Mouse (Mus musculus) midbrain, embryonic 12.5 days (tissue): ENCODE measurements at regions not wholly inside any gene's neighbourhood (a gene's known extent, or its start where the extent isn't known, plus 50 kb on each side); places are given as distances from the start of the nearest gene placed in this dataset.
"Not testable (repeated sequence)": the region's sequence is repeated elsewhere in the genome, so short reads cannot be mapped to it uniquely, and the experiment has no call there.

Experiments used
- ATAC-seq: fragments of 200-750 bp; cut with Nextera tagmentation; 2 replicates; pipeline ENCODE4 v1.8.0; 2017; ENCODE audit warnings: low read depth, moderate TSS enrichment, moderate library complexity; ENCODE audit not compliant: low FRiP score
- H3K27ac ChIP-seq: fragments of 300-500 bp; sonication (generic); replicated peaks from 2 replicates; pipeline ENCODE4 v1.5.1; 2016; ENCODE audit warnings: mild to moderate bottlenecking
- H3K27me3 ChIP-seq: fragments of 300-500 bp; sonication (generic); 2 replicates; pipeline ENCODE4 v1.6.1; 2016; ENCODE audit warnings: mild to moderate bottlenecking
- H3K36me3 ChIP-seq: fragments of 300-500 bp; sonication (generic); 2 replicates; pipeline ENCODE4 v1.6.1; 2016
- H3K4me1 ChIP-seq: fragments of 300-500 bp; sonication (generic); 2 replicates; pipeline ENCODE4 v1.6.1; 2016
- H3K4me2 ChIP-seq: fragments of 300-500 bp; sonication (generic); replicated peaks from 2 replicates; pipeline ENCODE4 v1.6.1; 2016; ENCODE audit warnings: mild to moderate bottlenecking, moderate library complexity
- H3K4me3 ChIP-seq: fragments of 300-500 bp; sonication (generic); 2 replicates; pipeline ENCODE4 v1.5.1; 2016; ENCODE audit warnings: mild to moderate bottlenecking
- H3K9ac ChIP-seq: fragments of 300-500 bp; sonication (generic); replicated peaks from 2 replicates; pipeline ENCODE4 v1.6.1; 2016; ENCODE audit warnings: mild to moderate bottlenecking, moderate library complexity
- H3K9me3 ChIP-seq: fragments of 300-500 bp; sonication (generic); 2 replicates; pipeline ENCODE4 v1.6.1; 2016; ENCODE audit warnings: mild to moderate bottlenecking
- WGBS: fragments of 180-500 bp; shearing (Covaris S2); methylation state at CpG from one replicate; pipeline ENCODE4 v1.1.7; 2016; 5-methylcytosine and 5-hydroxymethylcytosine counted together

DNA sequence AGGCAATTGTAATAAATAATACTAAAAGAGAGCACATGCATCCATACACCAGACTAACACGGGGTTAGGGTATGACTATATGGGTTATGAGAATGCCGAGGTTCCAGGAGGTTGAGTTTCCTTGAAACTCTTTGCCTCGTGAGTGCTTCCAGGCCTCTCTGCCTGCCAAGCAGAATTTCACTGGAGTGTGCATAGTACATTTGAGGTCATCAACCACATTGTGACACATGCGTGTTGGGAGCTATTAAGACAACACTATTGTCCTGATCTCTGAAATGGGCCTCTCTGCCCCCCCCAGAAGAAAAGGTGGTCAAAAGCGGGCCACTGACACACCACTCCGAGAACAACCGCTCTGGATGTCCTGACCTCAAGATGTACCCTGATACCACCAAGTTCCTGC, 655.8 kb downstream of the Hdgfl1 start:
- 78% methylated on average over 7 of the region's 7 CpGs for WGBS
- no peak overlapping the region for H3K4me2 ChIP-seq
- no peak overlapping the region for H3K9ac ChIP-seq
- H3K27ac ChIP-seq = no peak overlapping the region
- no peak for ATAC-seq
- H3K4me1 ChIP-seq = peaks cover 7% of the 10 kb centered on the region; the same call in 1 of the 2 replicates
- H3K27me3 ChIP-seq = no peaks in the 10 kb centered on the region
- no peak overlapping the region for H3K4me3 ChIP-seq
- H3K9me3 ChIP-seq = no peaks in the 10 kb centered on the region
- no peaks in the 10 kb centered on the region for H3K36me3 ChIP-seq

DNA sequence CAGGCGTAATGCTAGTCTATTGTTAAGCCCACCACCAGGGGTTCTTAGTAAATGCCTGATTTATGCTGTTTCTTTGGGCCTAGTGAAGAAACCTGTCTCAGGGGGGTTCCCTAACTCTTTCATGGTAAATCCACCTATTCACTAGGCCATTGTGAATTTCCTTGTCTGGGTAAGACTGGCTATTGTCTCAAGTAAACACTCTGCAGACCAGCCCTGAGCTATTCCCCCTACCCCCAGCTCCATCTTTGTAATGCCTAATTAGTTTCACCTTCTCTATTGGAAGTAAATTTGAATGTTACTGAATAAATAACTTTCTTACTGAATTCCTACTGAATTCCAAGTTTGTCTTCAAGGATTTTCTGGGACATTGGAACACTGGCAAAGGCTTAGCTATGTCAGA, 656.2 kb downstream of the Hdgfl1 start:
- H3K27me3 ChIP-seq, H3K27ac ChIP-seq, H3K4me3 ChIP-seq, H3K36me3 ChIP-seq, ATAC-seq, H3K4me1 ChIP-seq, H3K9me3 ChIP-seq, H3K4me2 ChIP-seq, H3K9ac ChIP-seq: not testable (repeated sequence)
- 26% methylated on average over 1 of the region's 1 CpGs for WGBS

GRCm38 (mm10) chr13:26112579-26112978, 657.4 kb downstream of the Hdgfl1 start:
- H3K27ac ChIP-seq = no peak overlapping the region
- no peaks in the 10 kb centered on the region for H3K27me3 ChIP-seq
- H3K4me1 ChIP-seq = 0 out of 2 replicates have a peak, but pooled peaks cover 5% of the 10 kb centered on the region
- H3K4me2 ChIP-seq = no peak overlapping the region
- H3K9me3 ChIP-seq = no peaks in the 10 kb centered on the region
- no peaks in the 10 kb centered on the region for H3K36me3 ChIP-seq
- no peak overlapping the region for H3K4me3 ChIP-seq
- H3K9ac ChIP-seq = no peak overlapping the region
- ATAC-seq = no peak

DNA sequence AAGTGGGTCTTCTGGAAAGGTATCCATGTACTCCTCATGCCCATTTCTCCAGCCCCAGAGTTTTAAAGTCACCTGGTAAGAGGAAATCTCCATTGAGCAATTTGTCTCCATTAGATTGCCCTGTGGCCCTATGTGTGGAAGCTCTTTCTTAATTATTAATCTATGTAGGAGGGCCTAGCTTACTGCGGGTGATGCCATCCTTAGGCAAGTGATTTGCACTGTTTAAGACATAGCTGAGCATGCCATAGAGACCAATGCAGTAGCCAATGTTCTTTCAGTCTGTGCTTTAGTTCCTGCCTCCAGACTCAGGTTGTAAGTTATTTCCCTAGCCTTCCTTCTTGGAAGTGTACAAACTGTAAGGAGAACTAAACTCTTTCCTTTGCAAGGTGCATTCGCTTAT, 661.0 kb downstream of the Hdgfl1 start:
- Histone ChIP-seq H3K4me1 (0 out of 2 replicates have a peak, but pooled peaks cover 5% of the 10 kb centered on the region), H3K36me3 (no peaks in the 10 kb centered on the region), H3K27ac (no peak overlapping the region), H3K4me2 (no peak overlapping the region), H3K9ac (no peak overlapping the region), H3K4me3 (no peak overlapping the region), H3K9me3 (no peaks in the 10 kb centered on the region), H3K27me3 (no peaks in the 10 kb centered on the region)
- WGBS = 84% methylated on average over 2 of the region's 2 CpGs
- ATAC-seq = no peak

GRCm38 (mm10) chr13:26088727-26089126, 681.2 kb downstream of the Hdgfl1 start:
- Histone ChIP-seq H3K9ac (no peak overlapping the region), H3K27ac (no peak overlapping the region), H3K4me2 (no peak overlapping the region), H3K36me3 (no peaks in the 10 kb centered on the region), H3K4me3 (no peak overlapping the region), H3K4me1 (no peaks in the 10 kb centered on the region), H3K27me3 (no peaks in the 10 kb centered on the region), H3K9me3 (no peaks in the 10 kb centered on the region)
- 83% methylated on average over 3 of the region's 3 CpGs for WGBS
- no peak for ATAC-seq

DNA sequence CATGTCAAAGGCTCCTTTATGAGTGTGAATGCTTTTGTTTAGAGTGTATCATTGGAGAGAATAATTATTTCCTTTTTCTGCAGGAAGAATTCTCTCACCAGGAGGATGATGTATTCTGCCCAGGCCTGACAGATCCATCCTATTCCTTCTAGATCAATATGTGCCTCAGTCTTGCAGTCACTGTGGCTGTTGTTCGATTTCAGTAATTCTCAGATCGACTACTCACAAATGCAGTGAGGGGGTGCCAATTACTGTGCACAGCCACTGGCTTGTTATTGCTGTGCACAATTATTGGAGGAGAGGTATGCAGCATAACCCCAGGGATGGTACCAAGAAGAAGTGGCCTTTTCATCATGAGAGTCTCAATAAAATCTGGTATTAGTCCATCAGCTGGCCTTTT, 689.2 kb downstream of the Hdgfl1 start:
- Histone ChIP-seq H3K4me2 (no peak overlapping the region), H3K4me1 (0 out of 2 replicates have a peak, but pooled peaks cover 4% of the 10 kb centered on the region), H3K36me3 (no peaks in the 10 kb centered on the region), H3K9ac (no peak overlapping the region), H3K9me3 (no peaks in the 10 kb centered on the region), H3K27ac (peak overlapping the region; percentile 66), H3K27me3 (no peaks in the 10 kb centered on the region), H3K4me3 (no peak overlapping the region)
- ATAC-seq = 0 out of 2 replicates have a peak, but pooled peaks have one; percentile 65
- 60% methylated on average over 2 of the region's 2 CpGs for WGBS

DNA sequence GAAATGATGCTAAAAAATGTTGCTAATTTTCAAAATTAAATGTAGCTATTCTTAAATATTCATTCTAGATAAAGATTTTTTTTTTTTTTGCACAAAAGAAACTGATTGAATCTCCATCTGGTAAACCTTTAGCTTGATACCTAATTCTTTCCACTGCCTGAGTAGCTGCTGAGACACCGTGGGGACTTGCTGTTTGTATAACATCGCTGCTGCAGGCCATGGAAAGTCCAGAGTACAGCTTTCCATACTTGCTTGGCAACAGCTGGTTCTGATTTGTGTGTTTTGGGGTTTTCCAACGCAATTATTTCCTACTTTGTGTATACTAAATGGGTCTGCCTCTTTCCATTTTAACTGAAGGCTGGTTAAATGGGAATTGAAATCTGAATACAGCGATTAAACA, 689.7 kb downstream of the Hdgfl1 start:
- WGBS = 62% methylated on average over 4 of the region's 4 CpGs
- no peaks in the 10 kb centered on the region for H3K36me3 ChIP-seq
- H3K9me3 ChIP-seq = no peaks in the 10 kb centered on the region
- no peak overlapping the region for H3K9ac ChIP-seq
- no peak overlapping the region for H3K27ac ChIP-seq
- no peak overlapping the region for H3K4me3 ChIP-seq
- ATAC-seq = no peak
- no peak overlapping the region for H3K4me2 ChIP-seq
- H3K4me1 ChIP-seq = 0 out of 2 replicates have a peak, but pooled peaks cover 4% of the 10 kb centered on the region
- no peaks in the 10 kb centered on the region for H3K27me3 ChIP-seq

DNA sequence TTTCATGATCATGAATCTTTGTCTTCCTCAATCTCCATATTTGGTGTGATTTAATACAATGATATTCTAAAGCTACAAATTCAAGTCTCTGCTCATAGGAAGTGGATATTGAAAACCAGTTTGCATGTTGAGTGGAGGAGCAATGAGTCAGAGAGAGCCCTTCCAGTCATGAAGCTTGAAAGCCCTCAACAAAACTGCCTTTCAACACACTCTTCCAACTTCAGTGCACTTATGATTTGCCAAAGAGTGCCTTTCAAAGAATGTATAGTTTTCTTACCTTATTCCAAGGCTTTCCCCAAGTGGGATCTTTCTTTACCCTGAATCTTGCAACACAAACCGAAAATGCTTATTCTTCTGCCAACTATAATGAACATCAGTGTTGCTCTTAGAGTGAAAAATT, 690.6 kb downstream of the Hdgfl1 start:
- H3K9ac ChIP-seq = no peak overlapping the region
- no peak for ATAC-seq
- no peaks in the 10 kb centered on the region for H3K36me3 ChIP-seq
- no peak overlapping the region for H3K27ac ChIP-seq
- H3K9me3 ChIP-seq = no peaks in the 10 kb centered on the region
- 93% methylated on average over 1 of the region's 1 CpGs for whole genome bisulfite sequencing
- H3K4me1 ChIP-seq = 0 out of 2 replicates have a peak, but pooled peaks cover 4% of the 10 kb centered on the region
- no peak overlapping the region for H3K4me2 ChIP-seq
- no peak overlapping the region for H3K4me3 ChIP-seq
- no peaks in the 10 kb centered on the region for H3K27me3 ChIP-seq

DNA sequence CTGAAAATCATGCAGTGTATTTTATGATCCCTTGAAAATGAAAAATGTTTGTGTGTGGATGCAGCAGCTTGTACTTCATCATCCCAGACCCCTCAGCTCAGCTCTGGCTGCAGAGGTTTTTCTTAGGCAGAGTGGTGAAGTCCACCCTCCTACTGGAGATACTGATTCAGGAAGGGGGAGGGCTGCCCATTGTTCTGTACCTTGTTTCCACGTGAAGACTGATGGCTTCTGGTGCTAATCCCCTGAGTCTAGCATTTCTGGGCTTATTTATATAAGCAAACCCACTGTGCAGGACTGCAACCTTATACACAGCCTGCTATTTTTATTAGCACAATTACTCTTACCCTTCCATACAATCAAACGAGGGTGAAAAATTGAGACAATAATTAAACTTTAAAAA, 708.6 kb downstream of the Hdgfl1 start:
- Histone ChIP-seq H3K4me3 (no peak overlapping the region), H3K27ac (no peak overlapping the region), H3K4me1 (peaks cover 6% of the 10 kb centered on the region; the same call in 1 of the 2 replicates), H3K4me2 (no peak overlapping the region), H3K9ac (no peak overlapping the region), H3K9me3 (no peaks in the 10 kb centered on the region), H3K36me3 (no peaks in the 10 kb centered on the region), H3K27me3 (no peaks in the 10 kb centered on the region)
- WGBS = 19% methylated on average over 2 of the region's 2 CpGs
- 0 out of 2 replicates have a peak, but pooled peaks have one; percentile 52 for ATAC-seq

DNA sequence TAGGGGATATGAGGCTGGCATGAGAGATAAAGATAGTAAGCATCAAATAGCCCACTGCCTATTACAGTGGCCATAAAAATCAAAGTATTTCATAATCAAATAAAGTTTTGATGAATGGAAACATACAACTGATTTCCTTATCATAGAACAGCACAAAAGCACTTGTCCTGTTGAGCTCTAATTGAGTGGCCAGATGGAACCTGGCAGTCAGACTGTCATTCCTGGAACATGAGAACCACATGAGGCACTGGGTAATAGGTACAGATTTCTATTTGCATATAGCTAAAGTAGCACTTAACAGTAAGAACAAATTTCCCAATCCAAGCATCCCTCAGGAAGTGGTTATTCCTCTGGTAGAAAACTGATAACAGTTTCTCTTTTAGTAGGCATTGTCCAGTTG, 732.3 kb downstream of the Hdgfl1 start:
- Histone ChIP-seq H3K9ac (no peak overlapping the region), H3K36me3 (no peaks in the 10 kb centered on the region), H3K27me3 (no peaks in the 10 kb centered on the region), H3K4me2 (no peak overlapping the region), H3K27ac (no peak overlapping the region), H3K4me1 (no peaks in the 10 kb centered on the region), H3K9me3 (no peaks in the 10 kb centered on the region), H3K4me3 (no peak overlapping the region)
- ATAC-seq = no peak

DNA sequence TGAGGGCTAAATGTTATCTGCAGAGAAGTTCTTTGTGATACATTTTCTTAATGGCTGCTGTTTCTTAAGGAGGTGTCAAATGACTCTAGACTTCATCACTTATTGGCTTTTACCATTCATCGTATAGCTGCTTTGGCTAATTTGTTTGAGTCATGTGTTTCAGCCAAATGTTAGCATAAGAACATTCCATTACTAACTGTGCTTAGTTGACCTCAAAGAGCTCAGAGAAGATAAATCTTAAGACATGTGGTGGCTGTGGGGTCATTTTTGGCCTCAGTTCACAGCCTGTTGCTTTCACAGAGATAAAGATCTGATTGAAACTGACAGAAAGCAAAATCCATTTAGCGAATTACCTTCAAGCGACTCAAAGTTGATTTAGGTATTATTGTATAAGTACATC, 743.6 kb downstream of the Hdgfl1 start:
- no peak for ATAC-seq
- 82% methylated on average over 3 of the region's 3 CpGs for WGBS
- Histone ChIP-seq H3K4me3 (no peak overlapping the region), H3K9ac (no peak overlapping the region), H3K4me2 (no peak overlapping the region), H3K36me3 (no peaks in the 10 kb centered on the region), H3K4me1 (no peaks in the 10 kb centered on the region), H3K9me3 (no peaks in the 10 kb centered on the region), H3K27me3 (no peaks in the 10 kb centered on the region), H3K27ac (no peak overlapping the region)

DNA sequence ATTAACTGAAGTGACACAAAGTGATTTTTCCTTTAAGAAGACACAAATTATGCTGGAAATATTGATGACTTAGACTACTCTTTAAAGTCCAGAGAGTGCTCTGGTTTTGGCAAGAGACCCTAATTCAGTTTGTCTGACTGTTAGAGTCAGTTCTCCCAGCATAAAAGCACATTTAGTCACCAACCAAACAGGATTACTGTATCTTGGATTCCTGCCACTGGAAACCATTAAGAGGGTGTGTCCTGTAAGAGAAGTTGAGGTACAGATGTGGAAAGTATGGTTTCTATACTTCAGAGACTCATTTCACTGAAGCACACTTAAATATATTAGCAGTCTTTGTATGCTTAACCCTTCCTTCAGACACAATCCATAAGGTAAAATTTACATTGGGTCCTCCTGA, 745.3 kb downstream of the Hdgfl1 start:
- H3K9me3 ChIP-seq = no peaks in the 10 kb centered on the region
- ATAC-seq = no peak
- H3K27me3 ChIP-seq = no peaks in the 10 kb centered on the region
- no peaks in the 10 kb centered on the region for H3K36me3 ChIP-seq
- no peaks in the 10 kb centered on the region for H3K4me1 ChIP-seq
- no peak overlapping the region for H3K4me2 ChIP-seq
- H3K27ac ChIP-seq = no peak overlapping the region
- H3K4me3 ChIP-seq = no peak overlapping the region
- H3K9ac ChIP-seq = no peak overlapping the region

- WGBS = 85% methylated on average over 2 of the region's 2 CpGs
- Histone ChIP-seq H3K4me3 (no peak overlapping the region), H3K9ac (no peak overlapping the region), H3K9me3 (no peaks in the 10 kb centered on the region), H3K27ac (no peak overlapping the region), H3K36me3 (no peaks in the 10 kb centered on the region), H3K4me1 (no peaks in the 10 kb centered on the region), H3K27me3 (no peaks in the 10 kb centered on the region), H3K4me2 (no peak overlapping the region)
- no peak for ATAC-seq
These were observed 749.5 kb downstream of the Hdgfl1 start for GRCm38 (mm10) chr13:26020491-26020890.
